10 mouse cellular contexts compared by ENCODE assay signal in genomic region chr11:82047746-82048415, GRCm38 (mm10). TPM values are rescaled to one million over a fixed set of nuclear protein-coding genes. Genes with fewer than 3 reads are reported as not detected.
DNase-seq lines count a peak whose midpoint lies in the region; ATAC-seq lines count a peak whose summit lies in the region.
"Had no signal": no experiment of that assay in that cellular context is flagged by ENCODE, and none has a peak within 500 bp of the region (broad histone marks: within the 10 kb centered on the region; RNA-seq: fewer than 3 reads in every experiment).

No protein-coding gene starts in this region.

- H3K4me3 ChIP-seq in hindbrain, embryonic 11.5 days (ENCODE audit: low read depth, low read length), result no peak overlapping the region
- H3K4me3 ChIP-seq in hindbrain, embryonic 12.5 days, result no peak overlapping the region
- H3K4me3 ChIP-seq: embryonic facial prominence, embryonic 13.5 days; liver, embryonic 13.5 days had no signal

- 40% methylated on average over 6 of the region's 6 CpGs for WGBS in hindbrain, embryonic 11.5 days
- 47% methylated on average over 6 of the region's 6 CpGs for WGBS in hindbrain, embryonic 12.5 days

- no peaks in the 10 kb centered on the region for H3K36me3 ChIP-seq in hindbrain, embryonic 11.5 days (ENCODE audit: control insufficient read depth, insufficient read depth, low read length)
- H3K36me3 ChIP-seq in hindbrain, embryonic 12.5 days, result no peaks in the 10 kb centered on the region
- H3K36me3 ChIP-seq: embryonic facial prominence, embryonic 13.5 days; liver, embryonic 13.5 days had no signal

- no peak overlapping the region for H3K9ac ChIP-seq in hindbrain, embryonic 11.5 days (ENCODE audit: low read depth, low read length)
- no peak overlapping the region for H3K9ac ChIP-seq in hindbrain, embryonic 12.5 days
- H3K9ac ChIP-seq: embryonic facial prominence, embryonic 13.5 days; liver, embryonic 13.5 days had no signal

- H3K27ac ChIP-seq in hindbrain, embryonic 11.5 days (ENCODE audit: low read depth, low read length), result no peak overlapping the region
- no peak overlapping the region for H3K27ac ChIP-seq in hindbrain, embryonic 12.5 days
- H3K27ac ChIP-seq: embryonic facial prominence, embryonic 13.5 days; liver, embryonic 13.5 days had no signal

- no peaks in the 10 kb centered on the region for H3K9me3 ChIP-seq in hindbrain, embryonic 11.5 days (ENCODE audit: control insufficient read depth, low read length)
- H3K9me3 ChIP-seq in hindbrain, embryonic 12.5 days (replicated peaks), result no peaks in the 10 kb centered on the region
- H3K9me3 ChIP-seq: embryonic facial prominence, embryonic 13.5 days; liver, embryonic 13.5 days had no signal

- H3K4me2 ChIP-seq in hindbrain, embryonic 11.5 days (replicated peaks; ENCODE audit: low read depth, low read length), result no peak overlapping the region
- no peak overlapping the region for H3K4me2 ChIP-seq in hindbrain, embryonic 12.5 days (replicated peaks)
- H3K4me2 ChIP-seq: embryonic facial prominence, embryonic 13.5 days; liver, embryonic 13.5 days had no signal

- no peaks in the 10 kb centered on the region for H3K4me1 ChIP-seq in hindbrain, embryonic 11.5 days (replicated peaks; ENCODE audit: control insufficient read depth, insufficient read depth, low read length)
- H3K4me1 ChIP-seq in hindbrain, embryonic 12.5 days, result no peaks in the 10 kb centered on the region
- H3K4me1 ChIP-seq: liver, embryonic 13.5 days had no signal

- DNase-seq in hindbrain, embryonic 11.5 days (ENCODE audit: low spot score), result peak; percentile 52
- DNase-seq in 3134 (ENCODE audit: extremely low read depth, insufficient read length, low spot score), result peak; percentile 39
- DNase-seq in Muller cell, postnatal 12 days (ENCODE audit: inconsistent ontology term), result peak; percentile 24
- DNase-seq in embryo, embryonic 10.5 days (ENCODE audit: low spot score), result peak; percentile 82
- DNase-seq in kidney, adult 8-10 months, result peak; percentile 12 to 38
- DNase-seq: liver, embryonic 13.5 days had no signal

- H3K27me3 ChIP-seq in hindbrain, embryonic 11.5 days (ENCODE audit: control insufficient read depth, insufficient read depth, low read length), result no peaks in the 10 kb centered on the region
- no peaks in the 10 kb centered on the region for H3K27me3 ChIP-seq in hindbrain, embryonic 12.5 days
- H3K27me3 ChIP-seq: embryonic facial prominence, embryonic 13.5 days; liver, embryonic 13.5 days had no signal

- no peak for ATAC-seq in hindbrain, embryonic 11.5 days (ENCODE audit: low FRiP score)
- no peak for ATAC-seq in hindbrain, embryonic 12.5 days (ENCODE audit: low FRiP score)
- peak; percentile 85 for ATAC-seq in megakaryocyte progenitor cell, adult 5-6 weeks (replicated peaks; ENCODE audit: poor library complexity)
- ATAC-seq in erythroblast, adult 5-6 weeks (replicated peaks; ENCODE audit: low FRiP score, poor library complexity, severe bottlenecking), result no peak

RNA-seq across cellular contexts. Expression of gene Ccl7, which starts 2.4 kb away (rescaled TPM):
- 1.0 TPM in 1 of 2 replicates, not detected in the other for polyA plus RNA-seq in hindbrain, embryonic 11.5 days (2014; fragmentation: Nextera tagmentation; extraction: Ambion mirVana)
- 1.6 and 2.4 TPM in 2 replicates for polyA plus RNA-seq in hindbrain, embryonic 12.5 days (2016; fragmentation: Nextera tagmentation; extraction: Ambion mirVana)
- total RNA-seq in megakaryocyte progenitor cell, adult 5-6 weeks (2015), result not detected in 2 replicates
- total RNA-seq in megakaryocyte progenitor cell, adult 5-6 weeks (2017), result not detected in 2 replicates
- total RNA-seq in erythroblast, adult 5-6 weeks (2015; ENCODE audit: low replicate concordance), result not detected in 2 replicates
- total RNA-seq in erythroblast, adult 5-6 weeks (2017; ENCODE audit: low replicate concordance), result not detected in 2 replicates

RNA-seq across cellular contexts. Expression of gene Gm17268, which starts 9.5 kb away (rescaled TPM):
- not detected in 2 replicates for polyA plus RNA-seq in hindbrain, embryonic 11.5 days (2014; fragmentation: Nextera tagmentation; extraction: Ambion mirVana)
- not detected in 2 replicates for polyA plus RNA-seq in hindbrain, embryonic 12.5 days (2016; fragmentation: Nextera tagmentation; extraction: Ambion mirVana)
- not detected in 2 replicates for total RNA-seq in megakaryocyte progenitor cell, adult 5-6 weeks (2015)
- total RNA-seq in megakaryocyte progenitor cell, adult 5-6 weeks (2017), result not detected in 2 replicates
- not detected in 2 replicates for total RNA-seq in erythroblast, adult 5-6 weeks (2015; ENCODE audit: low replicate concordance)
- total RNA-seq in erythroblast, adult 5-6 weeks (2017; ENCODE audit: low replicate concordance), result not detected in 2 replicates
- polyA plus RNA-seq: embryonic facial prominence, embryonic 13.5 days; liver, embryonic 13.5 days had no signal

RNA-seq across cellular contexts. Expression of gene Ccl11, which starts 9.7 kb away (rescaled TPM):
- not detected in 2 replicates for polyA plus RNA-seq in hindbrain, embryonic 11.5 days (2014; fragmentation: Nextera tagmentation; extraction: Ambion mirVana)
- 0.19 and 0.86 TPM in 2 replicates for polyA plus RNA-seq in hindbrain, embryonic 12.5 days (2016; fragmentation: Nextera tagmentation; extraction: Ambion mirVana)
- not detected in 2 replicates for total RNA-seq in megakaryocyte progenitor cell, adult 5-6 weeks (2015)
- not detected in 2 replicates for total RNA-seq in megakaryocyte progenitor cell, adult 5-6 weeks (2017)
- not detected in 2 replicates for total RNA-seq in erythroblast, adult 5-6 weeks (2015; ENCODE audit: low replicate concordance)
- not detected in 2 replicates for total RNA-seq in erythroblast, adult 5-6 weeks (2017; ENCODE audit: low replicate concordance)

RNA-seq across cellular contexts. Expression of gene Ccl2, which starts 12.5 kb away (rescaled TPM):
- 2.3 and 2.4 TPM in 2 replicates for polyA plus RNA-seq in hindbrain, embryonic 11.5 days (2014; fragmentation: Nextera tagmentation; extraction: Ambion mirVana)
- 2.0 and 2.4 TPM in 2 replicates for polyA plus RNA-seq in hindbrain, embryonic 12.5 days (2016; fragmentation: Nextera tagmentation; extraction: Ambion mirVana)
- 1.6 and 7.4 TPM in 2 replicates for total RNA-seq in megakaryocyte progenitor cell, adult 5-6 weeks (2015)
- total RNA-seq in megakaryocyte progenitor cell, adult 5-6 weeks (2017), result 1.1 and 2.5 TPM in 2 replicates
- 11.5 TPM in 1 of 2 replicates, not detected in the other for total RNA-seq in erythroblast, adult 5-6 weeks (2015; ENCODE audit: low replicate concordance)
- total RNA-seq in erythroblast, adult 5-6 weeks (2017; ENCODE audit: low replicate concordance), result not detected in 2 replicates

RNA-seq across cellular contexts. Expression of gene Ccl12, which starts 53.8 kb away (rescaled TPM):
- 1.1 and 1.2 TPM in 2 replicates for polyA plus RNA-seq in hindbrain, embryonic 11.5 days (2014; fragmentation: Nextera tagmentation; extraction: Ambion mirVana)
- polyA plus RNA-seq in hindbrain, embryonic 12.5 days (2016; fragmentation: Nextera tagmentation; extraction: Ambion mirVana), result 0.85 and 1.3 TPM in 2 replicates
- not detected in 2 replicates for total RNA-seq in megakaryocyte progenitor cell, adult 5-6 weeks (2015)
- not detected in 2 replicates for total RNA-seq in megakaryocyte progenitor cell, adult 5-6 weeks (2017)
- total RNA-seq in erythroblast, adult 5-6 weeks (2015; ENCODE audit: low replicate concordance), result not detected in 2 replicates
- total RNA-seq in erythroblast, adult 5-6 weeks (2017; ENCODE audit: low replicate concordance), result not detected in 2 replicates

Comparison
In these comparisons a context has a peak if more than half of its experiments do, and no peak if none do; other contexts are left out.
1. DNase-seq: peak in every context shown above with its lines; median percentile 82 in embryo, embryonic 10.5 days; 52 in hindbrain, embryonic 11.5 days; 39 in 3134; 25 in kidney, adult 8-10 months; 24 in Muller cell, postnatal 12 days.